Mouse (Mus musculus): Measurements from ENCODE around the gene Mre11a.
"Not testable (repeated sequence)": the region's sequence is repeated elsewhere in the genome, so short reads cannot be mapped to it uniquely, and the experiment has no call there.

Gene Mre11a

DNA sequence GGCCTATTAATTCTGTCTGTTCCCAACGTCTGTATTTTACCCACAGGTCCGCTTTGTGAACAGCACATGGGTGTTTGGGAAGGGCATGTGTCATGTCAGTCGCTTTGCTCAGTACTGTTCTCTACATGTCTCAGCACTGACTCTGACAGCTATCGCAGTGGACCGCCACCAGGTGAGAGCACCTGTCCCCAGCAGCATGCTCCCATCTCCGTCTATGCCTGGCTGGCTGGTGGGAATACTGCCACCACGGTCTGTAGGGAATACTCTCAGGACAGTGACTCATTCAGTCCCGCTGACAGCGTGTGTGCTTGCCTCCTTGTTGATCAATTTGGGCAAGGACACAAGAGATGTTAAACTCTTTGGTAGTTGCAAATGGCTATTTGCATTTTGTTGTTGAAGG, 80.3 kb downstream of the Mre11a start:
- no peak for DNase-seq (ENCODE audit: extremely low read depth, insufficient read length, low spot score)

DNA sequence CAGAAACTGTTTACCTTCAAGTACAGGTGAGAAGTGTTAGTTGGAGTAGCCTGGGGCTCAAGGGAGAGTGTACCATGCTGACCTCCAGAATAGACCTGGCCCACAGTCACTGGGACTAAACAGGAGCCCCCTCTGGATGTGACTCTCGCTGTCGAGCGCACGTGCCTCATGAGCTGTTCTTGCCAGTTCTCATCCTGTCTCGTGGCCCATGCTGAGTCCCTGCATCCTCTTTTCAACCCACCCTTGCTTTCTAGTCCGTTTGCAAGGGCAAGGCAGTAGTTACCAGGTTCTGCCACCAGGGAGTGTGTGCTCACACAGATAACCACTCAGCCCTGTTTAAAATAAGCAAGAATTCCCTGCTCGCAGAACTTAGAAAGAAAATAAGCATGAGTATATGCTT, 82.5 kb downstream of the Mre11a start:
- DNase-seq (ENCODE audit: extremely low read depth, insufficient read length, low spot score): no peak

DNA sequence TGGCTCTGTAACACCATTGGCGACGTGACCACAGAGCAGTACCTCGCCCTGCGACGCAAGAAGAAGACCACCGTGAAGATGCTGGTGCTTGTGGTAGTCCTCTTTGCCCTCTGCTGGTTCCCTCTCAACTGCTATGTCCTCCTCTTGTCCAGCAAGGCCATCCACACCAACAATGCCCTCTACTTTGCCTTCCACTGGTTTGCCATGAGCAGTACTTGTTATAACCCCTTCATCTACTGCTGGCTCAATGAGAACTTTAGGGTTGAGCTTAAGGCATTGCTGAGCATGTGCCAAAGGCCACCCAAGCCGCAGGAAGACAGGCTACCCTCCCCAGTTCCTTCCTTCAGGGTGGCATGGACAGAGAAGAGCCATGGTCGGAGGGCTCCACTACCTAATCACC, 83.9 kb downstream of the Mre11a start:
- DNase-seq (ENCODE audit: extremely low read depth, insufficient read length, low spot score): no peak

DNA sequence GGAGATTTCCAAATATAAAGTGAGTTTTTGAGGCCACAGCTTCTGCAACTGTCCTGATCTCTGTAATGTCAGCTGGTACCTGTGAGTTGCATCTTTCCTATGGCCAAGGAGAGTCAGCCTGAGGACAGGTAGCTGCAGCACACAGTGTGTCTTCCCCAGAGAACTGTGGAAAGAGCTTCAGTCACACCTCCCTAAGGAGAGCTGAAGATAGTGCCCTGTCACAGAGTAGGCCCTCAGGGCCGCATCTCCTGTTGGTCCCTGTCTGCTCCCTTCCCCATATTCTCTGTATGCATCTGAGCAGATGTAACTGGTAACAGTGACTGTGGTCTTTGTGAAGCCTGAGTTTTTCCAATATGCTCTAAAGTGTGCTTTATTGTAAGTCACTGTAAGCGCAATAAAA, 85.9 kb downstream of the Mre11a start:
- no peak for DNase-seq (ENCODE audit: extremely low read depth, insufficient read length, low spot score)

DNA sequence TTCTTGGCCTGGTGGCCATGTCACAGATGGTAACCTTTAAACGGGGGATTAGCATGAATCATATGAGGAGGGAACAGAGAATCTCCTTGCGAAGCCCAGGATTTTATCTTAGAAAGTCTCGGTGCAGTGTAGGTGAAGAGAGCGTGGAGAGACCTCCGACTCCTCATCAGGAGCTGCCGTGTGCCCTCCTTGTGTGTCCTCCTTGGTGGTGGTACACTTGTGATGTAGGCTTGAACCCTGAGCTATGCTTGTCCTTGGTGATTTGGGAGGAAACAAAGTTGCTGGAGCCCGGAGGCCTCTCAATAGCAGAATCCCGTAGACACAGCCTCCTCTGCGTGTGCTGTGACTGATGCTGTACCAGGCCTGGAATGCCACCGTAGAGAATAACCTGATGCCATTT, 86.3 kb downstream of the Mre11a start:
- DNase-seq (ENCODE audit: extremely low read depth, insufficient read length, low spot score): no peak

DNA sequence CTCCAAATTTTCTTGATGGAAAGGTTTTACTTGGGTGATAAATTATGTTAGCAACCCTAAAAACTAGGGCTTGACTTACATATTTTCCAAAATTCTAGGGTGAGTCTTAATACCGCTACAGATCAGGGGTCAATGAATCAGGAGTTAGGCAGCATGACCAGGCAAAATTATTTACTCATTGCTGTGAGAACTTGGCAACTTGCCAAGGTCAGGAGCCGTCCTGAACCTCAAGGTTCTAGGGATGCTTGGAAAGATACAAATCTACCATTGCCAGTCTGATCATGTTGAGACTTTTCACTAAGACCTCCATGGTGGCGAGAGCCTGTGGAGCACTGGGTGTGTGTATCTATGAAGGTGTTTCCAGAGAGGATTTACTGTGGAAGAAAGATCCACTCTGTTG, 87.1 kb downstream of the Mre11a start:
- DNase-seq (ENCODE audit: extremely low read depth, insufficient read length, low spot score): no peak

DNA sequence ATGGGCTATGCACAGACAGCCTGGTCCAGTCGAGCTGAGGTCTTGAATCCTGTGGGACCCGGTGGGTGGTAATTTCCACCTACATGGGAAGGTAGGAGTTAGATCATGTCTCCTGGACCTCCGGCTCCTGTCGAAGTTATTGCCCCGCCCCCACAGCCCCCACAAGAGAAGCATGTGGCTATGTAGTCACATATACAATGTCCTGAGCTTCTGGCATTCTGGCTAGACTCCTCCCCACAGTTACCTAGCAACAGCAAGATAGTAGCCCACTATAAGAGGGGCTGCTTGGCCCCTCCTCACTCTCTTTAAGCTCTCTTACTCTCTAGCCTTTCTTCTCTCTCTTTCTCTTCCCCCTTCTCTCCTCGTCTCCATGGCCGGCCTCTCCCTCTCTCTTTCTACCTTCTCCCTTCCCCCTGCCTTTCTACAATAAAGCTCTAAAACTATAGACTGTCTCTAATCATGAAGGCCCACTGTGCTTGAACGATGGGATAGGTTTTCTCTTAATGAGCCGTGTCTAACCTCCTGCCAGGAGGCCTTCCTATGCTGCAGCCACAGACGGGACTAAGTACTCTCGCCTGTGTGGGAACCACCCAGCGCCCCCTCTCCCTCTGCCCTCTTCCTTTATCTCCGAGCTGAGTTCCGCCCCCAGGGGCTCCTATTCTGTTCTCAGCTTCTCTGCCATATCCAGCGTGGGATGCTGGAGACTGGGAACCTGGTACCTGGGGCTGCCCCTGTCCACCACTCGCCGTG, 87.9 kb downstream of the Mre11a start:
- no peak for DNase-seq (ENCODE audit: extremely low read depth, insufficient read length, low spot score)

DNA sequence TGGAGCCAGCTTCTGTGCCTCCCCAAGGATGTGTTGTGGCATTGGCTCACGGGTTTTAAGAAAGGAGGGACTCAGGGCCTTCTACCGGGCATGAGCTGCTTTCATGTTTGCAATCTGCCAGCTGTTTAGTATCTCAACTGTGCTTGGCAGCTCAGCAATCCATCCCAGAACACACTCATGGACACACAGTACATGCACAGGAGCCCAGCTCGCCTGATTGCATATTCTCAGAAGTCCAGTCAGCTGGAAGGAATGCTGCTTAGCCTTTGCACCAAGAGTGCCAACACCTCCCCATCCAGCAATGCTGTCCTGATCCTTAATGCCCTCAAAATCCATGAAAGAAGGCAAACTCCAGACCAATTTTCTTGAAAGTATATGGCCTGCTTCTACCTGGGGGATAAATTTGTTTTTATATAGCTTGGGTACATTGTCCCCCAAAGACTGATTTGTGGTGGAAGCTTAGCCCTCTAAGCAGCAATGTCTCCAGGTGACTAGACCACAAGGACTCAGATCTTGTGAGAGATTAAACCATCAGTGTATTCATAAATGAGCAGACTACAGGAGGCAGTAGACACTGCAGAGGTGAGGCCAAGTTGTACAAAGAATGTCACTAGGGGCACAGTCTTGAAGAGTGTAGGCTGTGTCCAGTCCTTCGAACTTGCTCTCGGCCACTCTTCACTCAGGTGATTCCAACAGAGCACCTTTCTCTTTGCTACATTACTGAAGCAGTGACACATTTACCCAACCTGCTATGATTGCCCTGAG, 91.5 kb downstream of the Mre11a start:
- DNase-seq (ENCODE audit: extremely low read depth, insufficient read length, low spot score): no peak

DNA sequence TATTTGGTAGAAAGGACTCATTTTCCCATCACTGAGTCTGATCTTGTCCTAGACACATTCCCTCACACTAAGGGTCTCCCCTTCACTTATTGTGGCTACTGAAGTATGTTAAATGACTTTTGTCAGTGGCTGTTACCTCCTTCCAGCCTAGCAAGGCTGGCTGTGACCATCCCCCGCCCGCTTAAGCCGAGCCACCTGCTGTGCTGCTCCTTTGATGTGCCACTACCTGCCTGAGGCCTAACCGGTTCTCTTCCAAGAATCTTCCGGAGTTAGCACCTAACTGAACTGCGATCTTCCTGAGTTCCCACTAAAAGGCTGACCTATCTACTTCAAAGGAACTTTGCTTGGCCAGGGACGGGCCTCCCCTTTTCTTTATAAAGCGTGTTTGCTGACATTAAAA, 92.1 kb downstream of the Mre11a start:
- DNase-seq (ENCODE audit: extremely low read depth, insufficient read length, low spot score): not testable (repeated sequence)

DNA sequence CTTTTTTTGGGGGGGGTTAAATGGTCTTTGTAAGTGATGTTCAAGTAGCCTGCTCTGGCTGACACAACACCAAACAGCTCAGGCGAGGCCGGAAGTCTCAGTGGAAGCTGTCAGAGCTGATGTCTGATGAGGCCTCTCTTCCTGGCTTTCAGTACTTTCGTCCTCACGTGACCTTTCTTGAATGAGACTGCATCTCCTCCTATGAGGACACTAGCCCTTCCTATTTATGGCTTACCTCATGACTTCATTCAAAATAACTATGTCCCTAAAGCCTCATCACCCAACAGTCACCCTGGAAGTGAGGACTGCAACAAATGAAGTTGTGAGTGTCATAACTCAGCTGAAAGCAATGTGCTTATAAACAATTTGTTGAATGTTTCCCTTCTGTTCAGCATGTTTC, 100.2 kb downstream of the Mre11a start:
- DNase-seq (ENCODE audit: extremely low read depth, insufficient read length, low spot score): no peak

DNA sequence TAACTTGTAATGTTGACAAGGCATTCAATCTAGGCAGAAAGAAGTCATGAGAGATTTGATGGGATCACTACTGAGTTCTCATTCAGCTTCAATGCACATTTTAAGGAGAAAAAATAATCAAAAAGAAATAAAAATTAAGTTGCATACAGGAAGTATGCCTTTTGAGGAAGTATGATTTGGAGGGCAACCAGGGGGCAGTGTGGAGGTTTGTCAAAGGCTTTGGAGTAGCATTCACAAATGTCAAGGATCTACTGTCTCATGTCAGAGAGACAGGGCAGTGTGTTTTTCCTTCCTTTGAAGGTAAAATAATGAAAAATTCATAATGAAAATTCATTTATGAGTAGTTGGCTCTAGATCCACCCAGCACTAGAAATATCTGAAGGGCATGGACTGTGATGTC, 100.7 kb downstream of the Mre11a start:
- DNase-seq (ENCODE audit: extremely low read depth, insufficient read length, low spot score): no peak

DNA sequence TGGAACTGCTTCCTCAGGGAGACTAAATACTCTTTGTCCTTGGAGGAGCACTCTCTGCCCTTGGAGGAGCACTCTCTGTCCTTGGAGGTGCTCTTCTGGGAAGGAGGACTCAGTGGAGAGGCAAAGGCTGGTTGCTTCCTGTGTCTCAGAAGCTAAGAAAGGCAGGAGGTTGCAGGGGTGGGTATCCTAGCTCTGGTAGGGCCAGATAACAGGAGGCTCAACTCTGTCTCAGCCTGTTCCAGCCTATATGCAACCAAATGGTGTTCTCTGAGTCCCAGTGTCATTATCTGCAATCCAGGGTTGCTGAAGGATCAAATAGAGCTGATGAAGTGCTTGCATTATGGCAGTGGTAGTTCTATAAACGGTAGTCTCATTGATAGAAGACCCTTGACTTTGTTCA, 101.5 kb downstream of the Mre11a start:
- no peak for DNase-seq (ENCODE audit: extremely low read depth, insufficient read length, low spot score)

Data from 3134 (cell line).